Mouse (Mus musculus) MEL (cell line): ENCODE measurements at regions not wholly inside any gene's neighbourhood (a gene's known extent, or its start where the extent isn't known, plus 50 kb on each side); places are given as distances from the start of the nearest gene placed in this dataset.

Source experiments
- BHLHE40 ChIP-seq: IDR thresholded peaks from 2 replicates; pipeline ENCODE4 v1.6.1; 2012; ENCODE audit warnings: low read depth, mild to moderate bottlenecking, inconsistent platforms, low read length, improper control_type of control experiment, borderline replicate concordance
- CTCF ChIP-seq, 3 experiments: IDR thresholded peaks in 2 of 3; conservative IDR thresholded peaks in 1 of 3; 2 replicates each; pipeline ENCODE4 v1.5.1; 2011 to 2012; ENCODE audit warnings: low read length in 3 of 3, low read depth in 2 of 3, mild to moderate bottlenecking in 2 of 3, improper control_type of control experiment in 1 of 3, inconsistent platforms in 1 of 3, mixed read lengths in 1 of 3, moderate library complexity in 1 of 3; ENCODE audit not compliant: control insufficient read depth in 1 of 3, insufficient read depth in 1 of 3, poor library complexity in 1 of 3, severe bottlenecking in 1 of 3
- E2F4 ChIP-seq: IDR thresholded peaks from 2 replicates; pipeline ENCODE4 v1.6.1; 2011; ENCODE audit warnings: low read depth, low read length, improper control_type of control experiment, borderline replicate concordance
- HCFC1 ChIP-seq: IDR thresholded peaks from 2 replicates; pipeline ENCODE4 v1.6.1; 2012; ENCODE audit warnings: low read depth, mild to moderate bottlenecking, inconsistent platforms, low read length, improper control_type of control experiment, moderate library complexity
- JUND ChIP-seq: IDR thresholded peaks from 2 replicates; pipeline ENCODE4 v1.6.1; 2011; ENCODE audit warnings: low read depth, mild to moderate bottlenecking, improper control_type of control experiment, low read length
- POLR2A ChIP-seq, 2 experiments: IDR thresholded peaks; 2 replicates each; pipeline ENCODE4 v1.6.1; 2011 to 2012; ENCODE audit warnings: low read length in 2 of 2, mild to moderate bottlenecking in 2 of 2, control low read depth in 1 of 2, improper control_type of control experiment in 1 of 2, low read depth in 1 of 2, moderate library complexity in 1 of 2; ENCODE audit not compliant: control insufficient read depth in 1 of 2, insufficient read depth in 1 of 2, poor library complexity in 1 of 2
- POLR2AphosphoS2 ChIP-seq: IDR thresholded peaks from 2 replicates; pipeline ENCODE4 v1.6.1; 2011; ENCODE audit warnings: low read length, improper control_type of control experiment
- RAD21 ChIP-seq: IDR thresholded peaks from 2 replicates; pipeline ENCODE4 v1.6.1; 2011; ENCODE audit warnings: mild to moderate bottlenecking, low read depth, low read length, improper control_type of control experiment
- SIN3A ChIP-seq: IDR thresholded peaks from 2 replicates; pipeline ENCODE4 v1.6.1; 2012; ENCODE audit warnings: low read length, improper control_type of control experiment, inconsistent platforms
- TBP ChIP-seq: IDR thresholded peaks from 2 replicates; pipeline ENCODE4 v1.8.0; 2011; ENCODE audit warnings: low read depth, low read length, improper control_type of control experiment
- USF1 ChIP-seq: IDR thresholded peaks from 2 replicates; pipeline ENCODE4 v1.6.1; 2014; ENCODE audit warnings: low read depth, mild to moderate bottlenecking, inconsistent platforms, low read length, improper control_type of control experiment, moderate library complexity
- ZC3H11A ChIP-seq: IDR thresholded peaks from 2 replicates; pipeline ENCODE4 v1.6.1; 2012; ENCODE audit warnings: low read depth, mild to moderate bottlenecking, inconsistent platforms, low read length, improper control_type of control experiment

- TF ChIP-seq POLR2A (IDR thresholded peaks at IDR 0.05; ENCODE audit: control insufficient read depth in 1 of 2, insufficient read depth in 1 of 2, low read depth in 1 of 2, low read length in 2 of 2, poor library complexity in 1 of 2) (no peak), CTCF (IDR thresholded peaks at IDR 0.05 in 2 of 3, conservative IDR thresholded peaks at IDR 0.05 in 1 of 3; ENCODE audit: control insufficient read depth in 1 of 3, insufficient read depth in 1 of 3, low read depth in 2 of 3, low read length in 3 of 3, poor library complexity in 1 of 3, severe bottlenecking in 1 of 3) (no peak), E2F4 (no peak), HCFC1 (no peak), USF1 (no peak), BHLHE40 (no peak), ZC3H11A (no peak), TBP (no peak), RAD21 (no peak), POLR2AphosphoS2 (no peak), JUND (no peak), SIN3A (no peak)
Observed at GRCm38 (mm10) chr8:97032188-97032587, 1143.8 kb upstream of the Got2 start.
